Mouse (Mus musculus) gastrocnemius, postnatal 14 days (tissue): ENCODE measurements around the gene Nup160. TPM values are rescaled to one million over a fixed set of nuclear protein-coding genes. Genes with fewer than 3 reads are reported as not detected.

ENCODE experiments used
- DNase-seq: peaks from one replicate; pipeline ENCODE4 v3.0.0; 2021; ENCODE audit warnings: mixed read lengths
- intact Hi-C: fragments of 180-260 bp; cut with DNase I; formaldehyde crosslinking; loops from one replicate; pipeline ENCODE4 v1.15.1; 2025; ENCODE audit warnings: low total_unique reads
- total RNA-seq, 2 experiments: library from RNA; stranded (reverse); gene quantifications; 2 replicates each; pipeline ENCODE4 v1.2.3; 2021

Nup160 gene
- total RNA-seq, 2 experiments from 2014 or later = 10.3 to 11.1 TPM

DNA sequence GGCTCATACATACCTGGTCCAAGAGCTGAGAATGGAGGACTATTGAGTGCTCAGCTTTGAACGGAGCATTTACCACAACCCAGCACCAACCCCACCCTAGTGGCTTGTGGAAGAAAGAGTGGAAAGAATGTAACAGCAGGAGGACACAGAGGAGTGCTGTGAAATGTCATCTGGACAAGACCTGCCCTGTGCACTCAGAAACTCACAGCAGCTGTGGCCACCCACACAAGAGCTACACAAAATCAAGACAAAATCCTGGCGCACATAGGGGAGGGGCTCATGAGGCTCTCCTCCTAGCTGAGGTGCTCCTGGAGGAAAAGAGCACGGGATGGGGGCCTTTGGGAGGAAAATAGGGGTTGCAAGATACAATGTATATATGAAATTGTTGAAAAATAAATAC lies 17.4 kb upstream of the Nup160 start:
- no peak for DNase-seq
- intact Hi-C loops = no loop called here

DNA sequence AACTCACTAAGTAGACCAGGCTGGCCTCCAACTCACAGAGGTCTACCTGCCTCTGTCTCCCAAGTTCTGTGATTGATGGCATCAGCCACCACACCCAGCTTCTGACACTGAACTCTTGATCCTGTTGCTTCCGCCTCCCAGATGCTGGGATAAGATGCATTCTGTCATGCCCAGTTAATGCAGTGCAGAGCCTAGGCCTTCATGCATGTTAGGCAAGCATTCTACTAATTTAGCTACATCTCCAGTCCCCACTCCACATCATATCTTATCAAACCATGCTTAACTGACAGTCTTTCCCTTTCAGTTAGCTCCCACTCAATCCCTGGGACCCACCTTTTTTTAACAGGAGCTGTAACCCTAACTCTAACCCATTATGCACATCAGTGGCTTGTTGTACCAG lies 16.1 kb upstream of the Nup160 start:
- intact Hi-C loops = no loop called here

DNA sequence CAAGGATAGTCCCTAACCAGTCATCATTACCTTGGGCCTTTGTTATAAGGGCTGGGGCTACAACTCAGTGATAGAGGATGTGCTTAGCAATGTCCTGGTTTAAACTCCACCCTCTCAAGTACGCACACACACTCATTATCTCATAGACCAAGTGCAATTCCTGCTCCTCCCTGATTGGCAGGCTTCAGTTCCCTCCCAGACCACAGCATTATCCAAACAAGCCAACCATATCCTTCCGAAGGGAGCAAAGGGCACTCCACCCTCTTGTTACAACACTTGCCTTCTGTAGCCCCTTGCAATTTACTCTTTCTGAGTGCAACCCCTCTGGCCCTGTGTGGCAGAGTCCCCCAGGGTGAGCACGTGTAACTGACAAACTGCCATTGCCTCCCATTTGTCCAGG lies 15.6 kb upstream of the Nup160 start:
- intact Hi-C loops = no loop called here

More for the DNA sequence above, 16.1 kb upstream of the Nup160 start:
- DNase-seq = no peak

DNA sequence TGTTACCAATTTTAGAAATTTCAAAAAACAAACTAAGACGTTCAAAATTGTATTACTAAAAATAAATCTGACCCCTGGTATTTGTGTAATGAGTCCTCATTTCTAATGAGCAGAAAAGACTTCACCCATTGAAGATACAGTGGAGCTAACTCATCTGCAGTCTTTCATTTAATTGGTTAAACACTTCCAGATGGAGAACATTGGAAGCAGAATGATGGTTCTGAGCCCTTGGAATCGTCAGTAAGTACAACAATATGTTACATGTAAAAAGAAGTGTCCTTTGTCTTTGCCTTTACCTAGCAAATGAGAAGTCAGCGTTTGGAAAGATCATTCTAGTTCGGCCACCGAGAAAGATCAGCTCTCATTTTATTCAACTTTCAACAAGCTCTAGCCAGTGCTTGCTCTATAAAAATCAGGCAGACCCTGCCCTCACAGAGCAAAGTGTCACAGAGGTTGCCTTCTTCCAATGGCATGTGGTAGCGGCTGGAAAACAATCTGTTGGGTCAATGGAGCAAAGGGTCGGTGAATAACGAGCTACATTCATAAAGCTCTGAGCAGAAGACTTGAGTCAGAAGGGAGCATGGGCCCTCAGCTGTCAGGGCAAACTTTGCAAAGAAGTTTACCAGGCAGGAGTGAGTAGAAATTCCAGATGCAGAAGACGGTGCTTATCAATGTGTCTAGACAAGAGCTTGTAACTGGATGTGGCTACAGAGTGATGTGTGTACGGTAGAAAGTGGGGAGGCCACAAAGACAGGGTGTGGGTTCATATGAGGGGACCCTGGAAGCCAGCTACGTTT lies 10.2 kb upstream of the Nup160 start:
- no peak for DNase-seq
- intact Hi-C loops = no loop called here

More for the DNA sequence above, 15.6 kb upstream of the Nup160 start:
- no peak for DNase-seq

DNA sequence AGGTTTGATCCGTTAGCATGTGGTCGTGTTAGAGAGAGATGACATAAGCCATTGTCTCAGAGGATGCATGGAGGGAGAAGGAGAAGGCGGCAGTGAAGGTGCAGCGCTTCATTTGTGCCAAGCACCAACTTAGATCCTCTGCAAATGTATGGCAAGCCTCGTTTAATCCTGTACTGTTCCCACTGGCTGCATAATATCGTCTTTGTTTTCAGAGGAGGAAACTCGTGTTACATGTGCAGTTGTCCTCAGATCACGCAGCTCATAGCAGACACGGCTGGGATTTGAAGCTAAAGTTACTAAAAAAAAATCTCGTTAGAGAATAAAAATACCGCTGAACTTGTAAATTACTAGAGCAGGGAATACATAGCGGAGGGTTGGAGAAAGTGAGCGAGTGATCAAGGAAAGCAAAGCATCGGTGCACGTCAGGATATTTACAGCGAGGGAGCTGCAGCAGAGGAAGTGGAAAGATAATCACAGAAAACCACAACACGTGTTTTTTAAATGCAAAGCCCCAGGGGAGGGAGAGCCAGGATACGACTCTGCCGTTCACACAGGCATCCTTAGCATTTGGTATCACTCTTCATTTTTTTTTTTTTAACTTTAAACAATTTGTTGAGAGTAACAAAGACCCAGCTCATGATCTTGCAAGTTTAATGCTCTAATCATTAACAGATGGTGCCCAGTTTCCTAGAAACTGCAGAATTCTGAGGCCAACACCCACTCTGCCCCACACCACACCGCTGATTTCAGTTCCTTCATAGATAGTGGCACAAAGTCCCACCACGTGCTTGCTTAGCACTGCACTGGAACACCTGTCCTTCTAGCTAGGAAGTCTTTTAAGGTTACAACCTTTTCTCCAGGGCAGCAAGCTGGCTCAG lies 9.4 kb upstream of the Nup160 start:
- DNase-seq = no peak
- intact Hi-C loops = no loop called here

DNA sequence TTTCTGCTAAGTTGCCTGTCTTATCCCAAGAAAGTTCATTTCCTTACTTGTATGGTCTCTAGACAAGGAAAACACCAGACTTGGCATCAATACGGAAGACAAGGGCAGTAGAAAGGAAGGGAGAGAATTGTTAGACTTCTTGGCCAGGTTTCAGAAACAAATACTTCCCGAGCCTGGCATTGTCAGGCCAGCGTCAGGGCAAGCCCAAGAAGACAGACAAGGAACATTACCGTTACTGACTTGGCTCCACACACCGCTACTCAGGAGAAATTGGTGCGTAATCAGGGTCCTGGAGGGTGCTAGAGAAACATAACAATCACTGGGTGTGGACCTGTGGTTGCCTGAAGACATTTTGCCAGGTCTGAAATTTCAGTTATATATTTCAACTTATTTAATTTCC lies 6.7 kb upstream of the Nup160 start:
- intact Hi-C loops = no loop called here
- DNase-seq = no peak

DNA sequence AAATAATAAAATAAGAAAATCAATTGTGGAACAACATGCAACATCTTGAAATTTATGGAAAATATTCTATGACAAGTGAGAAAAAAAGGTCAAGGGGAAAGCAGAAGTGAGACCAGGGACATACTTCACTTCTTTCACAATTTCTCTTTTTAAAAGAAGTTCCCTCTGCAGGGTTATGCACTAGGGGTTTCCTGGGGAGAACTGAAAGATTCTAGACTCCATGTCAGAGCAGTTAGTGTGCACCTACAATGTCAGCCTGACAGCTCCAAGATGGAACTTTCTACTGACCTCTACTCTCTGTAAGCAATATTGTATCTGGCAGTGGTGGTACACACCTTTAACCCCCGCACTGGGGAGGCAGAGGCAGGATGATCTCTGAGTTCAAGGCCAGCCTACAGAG lies 3.7 kb upstream of the Nup160 start:
- no peak for DNase-seq
- intact Hi-C loops = no loop called here

DNA sequence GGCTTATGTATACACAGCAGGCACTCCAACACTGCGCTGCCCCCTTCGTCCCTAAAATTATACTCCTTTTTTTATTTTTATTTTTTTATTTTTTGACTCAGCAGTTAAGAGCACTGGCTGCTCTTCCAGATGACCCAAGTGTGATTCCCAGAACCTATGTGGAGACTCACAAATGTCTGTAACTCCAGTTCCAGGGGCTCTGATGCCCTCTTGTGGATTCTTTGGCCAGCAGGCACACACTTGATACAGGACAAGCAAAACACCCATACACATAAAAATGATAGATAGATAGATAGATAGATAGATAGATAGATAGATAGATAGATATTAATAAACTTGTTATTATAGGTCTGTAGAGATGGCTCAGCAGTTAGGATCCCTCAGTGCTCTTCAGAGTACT lies 2.5 kb upstream of the Nup160 start:
- intact Hi-C loops = no loop called here
- DNase-seq = no peak

DNA sequence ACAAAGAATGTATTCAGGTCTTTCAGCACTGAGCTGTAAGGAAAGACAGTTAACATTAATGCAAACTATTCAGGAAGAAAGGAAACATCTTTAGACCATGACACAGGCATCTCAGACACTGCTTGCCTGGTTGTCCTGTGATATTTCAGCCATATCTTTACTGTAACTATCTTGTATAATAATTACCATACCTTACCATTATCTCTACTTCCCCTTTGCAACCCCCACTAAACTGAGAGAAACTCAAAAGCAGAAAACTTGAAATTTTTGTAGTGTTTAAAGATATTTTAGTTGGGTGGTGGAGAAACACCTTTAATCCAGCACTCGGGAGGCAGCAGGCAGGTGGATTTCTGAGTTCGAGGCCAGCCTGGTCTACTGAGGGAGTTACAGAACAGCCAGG lies 1.5 kb upstream of the Nup160 start:
- intact Hi-C loops = loop anchor here (5.0 kb wide), 1 partner anchor 198 kb away; no protein-coding TSS in a partner anchor
- DNase-seq = no peak

DNA sequence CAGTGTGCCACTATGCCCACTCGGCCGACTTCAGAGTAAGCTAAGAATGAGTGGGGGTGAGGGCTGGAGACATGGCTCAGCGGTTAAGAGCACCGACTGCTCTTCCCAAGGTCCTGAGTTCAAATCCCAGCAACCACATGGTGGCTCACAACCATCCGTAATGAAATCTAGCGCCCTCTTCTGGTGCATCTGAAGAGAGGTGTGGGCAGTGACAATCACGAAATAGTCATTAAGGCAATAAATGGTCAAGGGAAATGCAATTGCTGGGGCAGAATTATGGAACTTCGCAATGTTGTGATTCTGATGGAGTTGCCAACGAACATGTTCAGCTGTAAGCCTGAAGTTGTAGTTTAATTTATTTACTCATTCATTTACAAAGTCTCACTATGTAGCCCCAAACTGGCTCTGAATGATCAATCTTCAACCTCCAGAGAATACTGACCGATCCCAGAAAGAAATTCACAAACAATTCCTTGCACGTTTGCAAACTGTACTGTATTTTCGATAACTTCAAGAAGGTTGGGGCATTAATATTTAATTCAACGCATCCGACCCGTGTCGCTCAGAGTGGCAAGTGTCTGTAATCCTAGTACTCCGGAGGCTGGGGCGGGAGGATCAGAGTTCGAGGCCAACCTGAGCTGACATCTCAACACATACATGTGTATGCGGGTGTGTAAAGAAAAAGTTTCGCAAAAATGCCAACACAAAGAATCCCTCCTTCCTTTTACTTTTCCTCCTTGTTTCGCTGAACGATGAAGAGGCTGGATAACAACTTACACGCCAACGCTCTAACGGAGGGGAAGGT lies 1.4 kb downstream of the Nup160 start:
- DNase-seq = no peak
- intact Hi-C loops = loop anchor here (5.0 kb wide), 1 partner anchor 201 kb away; no protein-coding TSS in a partner anchor

DNA sequence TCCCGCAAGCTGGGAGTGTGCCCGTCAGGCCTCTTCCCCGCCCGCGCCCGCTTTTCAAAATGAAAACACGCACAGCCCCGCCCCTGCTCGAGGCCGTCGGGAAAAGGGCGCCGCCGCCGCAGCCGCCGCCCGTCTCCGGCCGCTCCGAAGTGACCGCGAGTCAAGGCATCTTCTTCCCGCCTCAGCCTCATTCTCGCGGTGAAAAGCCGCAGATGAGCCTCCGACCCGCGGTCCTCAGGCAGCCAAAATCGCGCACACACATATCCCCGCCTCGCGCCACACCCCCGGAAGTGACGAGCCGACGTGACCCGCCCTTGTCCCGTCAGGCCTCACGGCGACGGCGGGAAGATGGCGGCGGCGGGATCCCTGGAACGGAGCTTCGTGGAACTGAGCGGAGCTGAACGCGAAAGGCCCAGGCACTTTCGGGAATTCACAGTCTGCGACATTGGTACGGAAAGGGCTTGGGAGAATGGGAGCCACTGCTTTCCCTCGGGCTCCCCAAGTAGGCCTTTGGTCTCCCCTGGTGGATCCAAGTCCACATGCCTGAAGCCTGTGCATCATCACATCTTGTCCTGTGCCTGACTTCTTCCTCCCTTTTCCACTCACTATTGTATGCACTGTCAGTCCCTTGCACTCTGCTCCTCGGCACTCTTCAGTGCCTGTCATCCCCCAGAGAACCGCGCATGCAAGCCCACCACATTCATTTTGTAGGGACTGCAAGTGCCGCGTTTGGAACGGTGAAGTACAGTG lies 2.2 kb downstream of the Nup160 start:
- intact Hi-C loops = loop anchor here (5.0 kb wide), 1 partner anchor 202 kb away; no protein-coding TSS in a partner anchor
- DNase-seq = peak; percentile 94

DNA sequence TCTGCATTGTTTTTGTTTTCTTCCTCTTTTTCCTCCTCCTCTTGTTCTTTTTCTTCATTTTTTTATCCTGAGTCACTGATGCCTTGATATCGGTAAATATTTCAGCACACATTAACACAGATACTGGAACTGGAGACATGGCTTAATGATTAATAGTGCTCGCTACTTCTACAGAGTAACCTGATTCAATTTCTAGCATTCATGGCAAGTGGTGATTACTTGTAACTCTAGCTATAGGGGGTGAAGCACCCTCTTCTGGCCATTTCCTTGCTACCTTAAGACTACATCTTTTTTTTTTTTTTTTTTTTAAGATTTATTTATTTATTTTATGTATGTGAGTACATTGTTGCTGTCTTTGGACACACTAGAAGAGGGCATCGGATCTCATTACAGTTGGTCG lies 23.9 kb downstream of the Nup160 start:
- intact Hi-C loops = no loop called here

DNA sequence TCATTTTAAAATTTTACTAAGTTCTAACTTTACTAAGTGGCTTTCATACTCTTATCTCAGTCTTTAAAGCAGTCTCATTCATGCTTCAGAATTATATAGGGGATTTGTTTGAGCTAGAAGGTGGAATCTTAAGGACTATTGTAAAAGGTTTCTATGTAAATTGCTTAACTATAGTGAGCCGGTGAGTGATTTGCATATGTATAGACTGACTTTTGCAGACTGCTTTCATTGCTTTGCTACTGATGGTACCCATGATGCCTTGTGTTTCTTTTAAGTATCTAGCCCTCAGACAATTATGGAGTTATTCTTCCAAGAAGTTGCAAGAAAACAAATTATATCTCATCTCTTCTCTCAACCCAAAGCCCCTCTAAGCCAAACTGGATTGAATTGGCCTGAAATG lies 31.5 kb downstream of the Nup160 start:
- intact Hi-C loops = no loop called here
- no peak for DNase-seq

More for the DNA sequence above, 23.9 kb downstream of the Nup160 start:
- no peak for DNase-seq

DNA sequence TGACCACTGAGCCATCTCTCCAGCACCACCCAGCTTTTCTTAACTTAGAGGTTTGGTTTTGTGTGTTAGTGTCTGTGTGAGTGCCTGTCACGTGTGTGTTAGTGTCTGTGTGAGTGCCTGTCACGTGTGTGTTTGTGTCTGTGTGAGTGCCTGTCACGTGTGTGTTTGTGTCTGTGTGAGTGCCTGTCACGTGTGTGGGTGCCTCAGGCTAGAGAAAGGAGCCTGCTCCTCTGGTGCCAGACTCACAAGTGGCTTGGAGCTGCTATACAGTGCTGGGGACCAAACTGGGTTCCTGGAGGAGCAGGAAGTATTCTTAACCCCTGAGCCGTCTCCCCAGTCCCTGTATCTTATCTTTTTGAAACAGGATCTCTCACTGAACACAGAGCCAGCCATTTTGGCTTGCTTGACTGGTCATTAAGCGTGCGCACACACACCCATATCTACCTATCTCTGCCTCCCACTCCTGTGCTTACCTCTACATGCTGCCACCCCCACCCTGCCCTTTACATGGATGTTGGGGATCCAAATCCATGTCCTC lies 38.6 kb downstream of the Nup160 start:
- intact Hi-C loops = no loop called here
- no peak for DNase-seq

DNA sequence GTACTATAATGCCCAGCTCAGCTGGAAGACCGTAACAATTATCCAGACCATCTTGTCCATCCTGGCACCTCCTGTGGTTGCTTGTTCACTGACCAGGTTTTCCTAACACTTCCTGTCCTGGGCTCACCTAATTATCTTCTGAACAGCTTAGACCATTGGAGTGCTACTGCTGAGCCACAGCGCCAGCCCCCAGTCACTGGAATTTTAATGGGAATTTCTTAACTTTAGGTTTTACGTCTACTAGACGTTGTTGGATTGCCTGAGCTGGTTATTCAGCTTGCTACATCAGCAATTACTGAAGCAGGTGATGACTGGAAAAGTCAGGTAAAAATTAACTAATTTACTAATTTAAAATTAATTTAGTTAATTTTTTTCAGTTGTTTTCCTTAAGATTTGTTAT lies 40.4 kb downstream of the Nup160 start:
- intact Hi-C loops = no loop called here

DNA sequence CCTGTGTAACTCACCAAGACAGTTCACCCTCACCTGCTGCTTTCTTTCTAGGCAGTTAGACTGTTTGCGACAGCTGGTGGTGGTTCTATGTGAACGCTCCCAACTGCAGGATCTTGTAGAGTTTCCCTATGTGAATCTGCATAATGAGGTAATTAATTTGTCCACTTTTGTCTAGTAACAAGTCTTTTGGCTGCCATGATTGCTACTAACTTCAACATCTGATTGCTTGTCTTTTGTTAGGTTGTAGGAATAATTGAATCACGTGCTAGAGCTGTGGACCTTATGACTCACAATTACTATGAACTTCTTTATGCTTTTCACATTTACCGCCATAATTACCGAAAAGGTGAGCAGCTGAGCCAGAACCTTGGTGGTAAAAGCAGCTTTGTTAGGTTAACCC lies 40.9 kb downstream of the Nup160 start:
- intact Hi-C loops = no loop called here
- DNase-seq = no peak

More for the DNA sequence above, 40.4 kb downstream of the Nup160 start:
- no peak for DNase-seq

DNA sequence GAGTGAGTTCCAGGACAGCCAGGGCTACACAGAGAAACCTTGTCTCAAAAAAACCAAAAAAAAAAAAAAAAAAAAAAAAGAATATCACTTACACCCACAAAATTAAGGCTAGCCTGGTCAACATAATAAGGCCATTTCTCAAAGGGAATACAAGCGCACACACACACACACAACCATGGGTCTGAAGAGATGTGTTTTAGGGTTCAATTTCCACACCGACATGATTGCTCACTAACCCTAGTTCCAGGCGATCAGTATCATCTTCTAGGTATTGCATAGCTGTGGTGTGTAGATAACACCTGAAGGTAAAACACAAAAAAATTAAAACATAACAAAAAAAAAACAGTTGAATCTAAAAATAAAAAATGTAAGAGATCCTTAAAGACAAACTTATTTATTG lies 49.8 kb downstream of the Nup160 start:
- intact Hi-C loops = no loop called here

DNA sequence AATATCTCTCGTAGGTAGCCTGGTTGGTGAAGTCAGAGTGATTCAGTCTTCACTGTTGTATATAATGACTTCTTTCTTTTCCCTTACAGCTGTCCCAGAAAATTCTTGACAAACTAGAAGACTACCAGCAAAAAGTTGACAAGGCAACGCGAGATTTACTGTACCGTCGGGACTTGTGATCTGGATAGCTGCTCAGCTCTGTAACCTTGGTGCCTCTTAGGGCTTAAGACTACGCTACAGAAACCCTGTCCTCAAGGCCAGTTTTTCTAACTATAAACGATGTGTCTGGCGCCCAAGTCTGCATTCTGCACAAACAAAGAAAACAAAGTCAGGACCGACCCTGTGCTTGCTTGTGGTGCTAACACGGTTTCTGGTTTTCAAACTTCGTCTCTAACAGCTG lies 58.3 kb downstream of the Nup160 start:
- DNase-seq = no peak
- intact Hi-C loops = no loop called here

More for the DNA sequence above, 49.8 kb downstream of the Nup160 start:
- no peak for DNase-seq

DNA sequence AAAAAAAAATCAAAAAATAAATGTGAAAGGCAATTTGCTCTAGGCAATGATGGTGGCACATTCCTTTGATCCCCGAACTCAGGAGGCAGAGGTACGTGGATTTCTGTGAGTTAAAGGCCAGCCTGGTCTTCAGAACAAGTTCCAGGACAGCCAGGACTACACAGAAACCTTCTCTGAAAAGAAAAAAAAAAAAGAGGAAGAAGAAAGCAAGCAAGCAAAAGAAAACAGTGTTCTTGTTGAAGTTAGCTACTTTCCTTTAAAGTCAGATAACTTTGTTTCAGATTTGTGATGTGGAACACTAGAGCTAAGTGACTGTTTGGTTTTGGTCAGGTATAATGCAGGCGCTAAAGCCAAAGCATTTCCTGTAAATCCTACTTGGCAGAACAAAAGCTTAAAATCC lies 61.8 kb downstream of the Nup160 start:
- intact Hi-C loops = no loop called here

More for the DNA sequence above, 61.8 kb downstream of the Nup160 start:
- no peak for DNase-seq
